Mouse (Mus musculus): Measurements from ENCODE around the gene Ext2. TPM values are rescaled to one million over a fixed set of nuclear protein-coding genes. Genes with fewer than 3 reads are reported as not detected.

The Ext2 gene
- polyA plus RNA-seq, 1 experiment from 2014 or later, result 69.1 TPM

DNA sequence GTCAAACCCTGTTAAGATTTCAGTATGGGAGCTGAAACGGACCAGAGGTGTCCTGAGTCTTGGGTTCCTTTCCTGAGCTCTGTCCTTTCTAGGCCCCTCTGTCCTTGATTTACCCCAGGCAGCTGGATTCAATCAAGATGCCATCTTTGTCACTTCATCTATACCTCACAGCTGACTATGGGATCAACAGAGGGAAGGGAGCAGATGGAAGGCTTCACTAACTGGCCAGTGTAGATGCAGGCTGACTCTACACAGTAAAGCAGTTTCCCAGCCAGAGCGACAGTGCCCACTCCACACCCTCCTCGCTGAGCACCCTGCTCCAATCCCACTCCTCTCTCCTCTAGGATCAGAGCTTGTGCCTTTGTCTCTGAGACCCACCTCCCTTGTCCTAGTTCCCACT, 110.9 kb downstream of the Ext2 start:
- H3K4me2 ChIP-seq (replicated peaks), result no peak overlapping the region
- H3K4me1 ChIP-seq (replicated peaks), result no peaks in the 10 kb centered on the region
- 84% methylated on average over 3 of the region's 3 CpGs for WGBS
- ATAC-seq, result no peak
- H3K9me3 ChIP-seq, result no peaks in the 10 kb centered on the region
- no peak overlapping the region for H3K9ac ChIP-seq (replicated peaks)
- H3K4me3 ChIP-seq (replicated peaks), result no peak overlapping the region
- H3K27me3 ChIP-seq, result no peaks in the 10 kb centered on the region
- peaks cover 12% of the 10 kb centered on the region for H3K36me3 ChIP-seq
- H3K27ac ChIP-seq, result no peak overlapping the region

DNA sequence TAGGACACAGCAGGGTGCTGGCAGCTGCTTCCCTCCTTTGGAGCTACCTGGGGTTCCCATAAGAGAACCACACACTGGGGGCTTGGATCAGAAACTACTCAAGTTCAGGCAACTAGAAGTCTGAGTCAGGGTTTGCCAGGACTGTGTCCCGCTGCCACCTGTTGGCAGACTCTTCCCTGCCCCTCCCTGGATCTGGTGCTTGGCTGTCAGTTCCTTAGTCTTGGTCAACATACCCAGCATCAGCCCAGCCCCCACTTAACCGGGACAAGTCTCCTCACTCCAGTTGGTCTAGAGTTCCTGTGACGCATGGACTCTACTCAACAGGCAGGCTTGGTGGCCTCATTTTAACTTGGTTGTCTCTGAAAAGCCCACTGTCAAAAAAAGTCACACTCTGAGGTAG, 112.7 kb downstream of the Ext2 start:
- Histone ChIP-seq H3K4me3 (replicated peaks) (no peak overlapping the region), H3K9me3 (no peaks in the 10 kb centered on the region), H3K36me3 (peaks cover 11% of the 10 kb centered on the region), H3K4me2 (replicated peaks) (no peak overlapping the region), H3K9ac (replicated peaks) (no peak overlapping the region), H3K4me1 (replicated peaks) (no peaks in the 10 kb centered on the region), H3K27me3 (no peaks in the 10 kb centered on the region), H3K27ac (no peak overlapping the region)
- ATAC-seq, result no peak
- 75% methylated on average over 3 of the region's 3 CpGs for WGBS

DNA sequence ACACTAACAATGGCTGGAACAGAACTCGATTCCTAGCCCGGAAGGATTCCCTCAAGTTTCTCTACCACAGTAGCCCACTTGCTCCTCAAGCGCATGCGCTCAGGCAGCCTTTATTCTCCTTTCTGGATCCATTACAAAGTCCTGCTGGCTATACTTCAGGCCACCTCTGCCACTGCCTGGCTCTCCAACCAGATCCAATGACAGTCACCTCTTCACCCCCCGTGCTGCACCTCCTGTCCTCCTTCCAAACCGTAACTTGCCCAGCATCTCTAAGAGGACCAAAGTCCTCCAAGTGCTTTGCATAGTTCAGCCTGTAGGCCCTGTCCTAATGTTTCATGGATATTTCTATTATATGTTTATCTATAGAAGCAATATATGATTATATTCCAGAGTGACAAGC, 113.1 kb downstream of the Ext2 start:
- Histone ChIP-seq H3K4me2 (replicated peaks) (no peak overlapping the region), H3K9me3 (no peaks in the 10 kb centered on the region), H3K36me3 (peaks cover 10% of the 10 kb centered on the region), H3K4me1 (replicated peaks) (no peaks in the 10 kb centered on the region), H3K27me3 (no peaks in the 10 kb centered on the region), H3K4me3 (replicated peaks) (no peak overlapping the region), H3K27ac (no peak overlapping the region), H3K9ac (replicated peaks) (no peak overlapping the region)
- no peak for ATAC-seq
- 94% methylated on average over 6 of the region's 6 CpGs for WGBS

DNA sequence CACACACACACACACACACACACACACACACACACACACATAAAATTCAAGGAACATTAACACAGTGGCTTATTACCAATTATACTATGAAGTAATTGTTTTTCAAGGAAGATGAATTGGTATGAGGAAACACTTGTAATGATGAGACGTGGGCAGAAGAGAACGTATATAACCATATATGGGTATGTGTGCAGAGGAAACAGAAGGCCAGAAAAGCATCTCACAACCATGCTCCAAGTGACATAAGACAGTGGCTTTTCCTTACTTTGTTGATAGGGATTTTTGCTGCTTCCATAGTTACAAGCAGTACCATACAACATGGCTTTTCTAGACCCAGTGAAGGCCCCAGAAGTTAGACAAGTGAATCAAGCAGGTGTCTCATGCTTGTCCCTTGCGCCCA, 115.5 kb downstream of the Ext2 start:
- Histone ChIP-seq H3K4me3 (replicated peaks) (no peak overlapping the region), H3K9me3 (no peaks in the 10 kb centered on the region), H3K27me3 (no peaks in the 10 kb centered on the region), H3K27ac (no peak overlapping the region), H3K4me1 (replicated peaks) (no peaks in the 10 kb centered on the region), H3K9ac (replicated peaks) (no peak overlapping the region), H3K4me2 (replicated peaks) (no peak overlapping the region), H3K36me3 (peaks cover 24% of the 10 kb centered on the region)
- ATAC-seq, result no peak
- WGBS, result 93% methylated on average over 3 of the region's 3 CpGs

DNA sequence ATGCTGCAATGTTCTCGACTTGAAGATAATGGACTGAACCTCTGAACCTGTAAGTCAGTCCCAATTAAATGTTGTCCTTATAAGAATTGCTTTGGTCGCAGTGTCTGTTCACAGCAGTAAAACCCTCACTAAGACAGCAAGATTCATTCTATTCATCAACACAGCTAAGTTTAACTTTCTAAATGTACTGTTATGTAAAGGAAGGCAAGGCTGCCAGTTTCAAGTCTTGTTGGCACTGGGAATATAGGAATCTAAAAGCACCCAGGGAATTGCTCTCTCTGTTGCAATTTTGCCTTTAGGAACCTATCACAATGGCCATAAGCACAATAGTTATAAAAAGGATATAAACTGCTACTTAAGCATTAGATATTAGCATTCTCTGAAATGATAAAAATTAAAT, 116.0 kb downstream of the Ext2 start:
- H3K9ac ChIP-seq (replicated peaks), result no peak overlapping the region
- H3K27ac ChIP-seq, result no peak overlapping the region
- no peaks in the 10 kb centered on the region for H3K9me3 ChIP-seq
- H3K4me2 ChIP-seq (replicated peaks), result no peak overlapping the region
- H3K27me3 ChIP-seq, result no peaks in the 10 kb centered on the region
- 83% methylated on average over 2 of the region's 2 CpGs for WGBS
- no peak for ATAC-seq
- peaks cover 29% of the 10 kb centered on the region for H3K36me3 ChIP-seq
- no peak overlapping the region for H3K4me3 ChIP-seq (replicated peaks)
- no peaks in the 10 kb centered on the region for H3K4me1 ChIP-seq (replicated peaks)

DNA sequence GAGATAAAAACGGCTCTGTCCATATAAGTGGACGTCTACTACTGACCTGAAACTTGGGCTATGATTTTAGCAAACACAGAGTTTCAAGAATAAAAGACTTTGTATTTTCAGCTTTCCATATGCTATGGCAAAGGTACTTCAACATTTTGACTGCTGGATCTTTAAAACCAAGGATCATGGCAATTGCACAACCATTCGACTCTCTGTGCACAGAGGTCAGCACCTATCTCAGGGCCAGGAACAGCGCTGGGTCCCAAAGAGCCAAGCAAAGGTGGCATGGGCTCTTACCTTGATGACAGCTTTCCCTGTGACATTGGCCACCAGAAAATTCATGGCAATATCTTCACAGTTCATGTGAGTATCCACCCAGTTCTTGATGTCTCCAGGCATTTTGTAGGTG, 118.2 kb downstream of the Ext2 start:
- no peak overlapping the region for H3K4me3 ChIP-seq (replicated peaks)
- H3K36me3 ChIP-seq, result peaks cover 34% of the 10 kb centered on the region
- H3K9me3 ChIP-seq, result no peaks in the 10 kb centered on the region
- no peaks in the 10 kb centered on the region for H3K4me1 ChIP-seq (replicated peaks)
- 90% methylated on average over 4 of the region's 4 CpGs for WGBS
- H3K27ac ChIP-seq, result no peak overlapping the region
- ATAC-seq, result no peak
- H3K27me3 ChIP-seq, result no peaks in the 10 kb centered on the region
- no peak overlapping the region for H3K9ac ChIP-seq (replicated peaks)
- H3K4me2 ChIP-seq (replicated peaks), result no peak overlapping the region

DNA sequence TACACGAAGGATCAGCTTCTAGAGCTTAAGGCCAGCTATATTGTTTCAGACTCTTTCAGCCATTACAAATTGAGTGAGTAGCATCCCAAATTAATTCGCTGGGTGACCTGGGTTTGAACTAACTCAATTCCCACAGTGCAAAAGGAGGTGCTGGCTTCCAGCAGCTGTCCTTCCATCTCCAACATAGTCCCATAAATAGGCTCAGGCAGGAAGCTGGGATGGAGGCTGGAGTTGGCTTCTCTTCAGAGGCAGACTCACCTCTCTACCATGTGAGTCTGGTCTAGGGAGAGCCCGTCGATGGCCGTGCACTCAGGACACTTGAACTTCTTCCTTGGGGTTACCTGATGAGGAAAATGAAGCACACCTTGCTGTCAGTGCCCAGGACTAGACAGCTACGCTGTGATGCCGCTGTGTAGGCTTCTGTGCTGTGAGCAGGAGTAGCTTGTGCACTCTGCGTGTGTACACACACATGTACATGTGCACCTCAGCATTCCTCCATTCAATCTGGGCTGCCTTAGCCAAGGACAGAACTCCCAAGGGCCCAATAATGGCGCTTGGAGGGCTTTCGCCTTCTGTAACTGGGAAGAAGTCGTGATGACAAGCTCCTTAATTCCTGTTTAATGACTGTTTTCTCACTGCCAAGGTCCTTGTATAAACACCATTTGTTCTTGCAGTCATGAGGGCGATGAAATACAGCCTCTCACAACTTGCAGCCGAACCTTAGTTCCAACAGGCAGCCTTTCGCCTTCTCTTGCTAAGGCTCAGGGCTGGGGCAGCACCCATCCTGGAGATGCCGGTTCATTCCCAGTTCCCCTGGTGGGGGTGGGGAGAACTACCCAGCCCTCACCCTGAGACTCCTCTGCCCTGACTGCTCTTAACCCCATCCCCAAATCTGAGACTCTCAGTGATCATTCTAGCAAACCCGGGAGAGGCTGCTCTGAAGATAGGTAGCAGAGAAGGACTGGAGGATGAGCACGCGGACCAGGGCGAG, 119.1 kb downstream of the Ext2 start:
- Histone ChIP-seq H3K4me1 (replicated peaks) (no peaks in the 10 kb centered on the region), H3K27me3 (no peaks in the 10 kb centered on the region), H3K27ac (no peak overlapping the region), H3K4me3 (replicated peaks) (no peak overlapping the region), H3K9ac (replicated peaks) (no peak overlapping the region), H3K4me2 (replicated peaks) (no peak overlapping the region), H3K36me3 (peaks cover 39% of the 10 kb centered on the region), H3K9me3 (no peaks in the 10 kb centered on the region)
- 90% methylated on average over 19 of the region's 19 CpGs for WGBS
- ATAC-seq, result no peak

DNA sequence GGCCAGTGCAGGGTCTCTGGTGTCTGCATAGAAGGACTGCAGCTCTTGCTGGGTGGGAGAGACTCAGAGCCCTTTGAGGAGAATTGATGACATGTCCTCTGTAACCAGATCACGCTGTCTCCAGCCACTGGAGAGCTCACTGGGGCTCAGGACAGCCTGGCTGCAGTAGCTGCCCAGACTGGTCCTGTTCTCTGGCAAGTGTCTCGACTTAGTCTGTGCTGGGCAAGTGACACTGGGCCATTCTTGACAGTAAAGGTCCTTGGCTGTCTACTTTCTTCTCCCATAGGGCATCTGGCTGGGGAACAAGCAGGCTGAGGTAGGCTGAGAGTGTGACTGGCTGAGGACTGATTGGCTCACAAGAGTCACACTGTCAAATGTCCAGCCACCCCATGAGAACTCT, 123.0 kb downstream of the Ext2 start:
- Histone ChIP-seq H3K4me2 (replicated peaks) (no peak overlapping the region), H3K4me1 (replicated peaks) (peaks cover 12% of the 10 kb centered on the region), H3K9ac (replicated peaks) (no peak overlapping the region), H3K27ac (no peak overlapping the region), H3K27me3 (no peaks in the 10 kb centered on the region), H3K9me3 (no peaks in the 10 kb centered on the region), H3K4me3 (replicated peaks) (no peak overlapping the region), H3K36me3 (peaks cover 39% of the 10 kb centered on the region)
- 88% methylated on average over 2 of the region's 2 CpGs for whole genome bisulfite sequencing
- ATAC-seq, result no peak

DNA sequence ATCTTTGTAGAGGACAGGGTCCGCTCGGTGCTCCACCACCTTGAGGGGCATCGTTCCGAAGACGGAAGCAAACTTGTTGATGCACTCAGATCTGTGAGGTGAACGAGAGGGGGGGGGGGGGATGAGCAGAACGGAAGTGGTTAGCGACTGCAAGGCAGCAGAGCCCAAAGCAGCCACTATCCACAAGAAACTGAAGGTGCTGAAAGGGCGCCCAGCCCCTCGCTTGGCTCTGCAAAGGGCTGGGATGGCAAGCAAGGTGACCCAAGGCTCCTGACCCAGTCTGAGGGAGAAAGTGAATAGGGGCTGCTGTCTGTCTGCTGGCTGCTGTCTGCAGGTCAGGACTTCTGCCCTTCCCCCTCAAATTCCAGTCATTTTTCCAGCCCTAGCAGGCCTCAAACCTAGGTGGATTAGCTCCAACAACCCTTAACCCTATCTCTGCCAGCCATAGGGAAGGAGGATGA, 126.2 kb downstream of the Ext2 start:
- Histone ChIP-seq H3K4me1 (replicated peaks) (peaks cover 17% of the 10 kb centered on the region), H3K4me2 (replicated peaks) (no peak overlapping the region), H3K4me3 (replicated peaks) (no peak overlapping the region), H3K27ac (no peak overlapping the region), H3K36me3 (peaks cover 24% of the 10 kb centered on the region; the same call in 1 of the 2 replicates), H3K27me3 (no peaks in the 10 kb centered on the region), H3K9ac (replicated peaks) (no peak overlapping the region), H3K9me3 (no peaks in the 10 kb centered on the region)
- 33% methylated on average over 10 of the region's 10 CpGs for WGBS
- ATAC-seq, result no peak

DNA sequence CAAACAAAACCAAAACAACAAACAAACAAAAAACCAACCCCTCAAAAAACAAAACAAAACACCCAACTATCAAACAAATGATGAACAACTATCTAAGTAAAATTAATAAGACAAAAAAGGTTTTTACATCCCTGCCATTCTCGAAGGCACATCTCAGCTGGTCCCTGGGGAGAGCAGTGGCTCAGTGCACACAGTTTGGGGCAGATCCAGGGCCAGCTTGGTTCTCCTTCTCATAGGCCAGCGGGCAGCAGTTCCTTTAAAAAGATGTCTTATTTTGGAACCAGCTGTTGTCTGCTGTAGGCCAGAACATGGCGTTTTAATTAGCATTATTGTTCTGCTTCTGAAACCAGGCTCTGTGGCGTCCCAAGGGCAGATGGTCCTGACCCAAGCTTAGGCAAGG, 129.3 kb downstream of the Ext2 start:
- peaks cover 15% of the 10 kb centered on the region; the same call in 1 of the 2 replicates for H3K36me3 ChIP-seq
- 55% methylated on average over 4 of the region's 4 CpGs for WGBS
- H3K4me3 ChIP-seq (replicated peaks), result no peak overlapping the region
- H3K9ac ChIP-seq (replicated peaks), result no peak overlapping the region
- H3K9me3 ChIP-seq, result no peaks in the 10 kb centered on the region
- no peaks in the 10 kb centered on the region for H3K27me3 ChIP-seq
- no peak for ATAC-seq
- peaks cover 17% of the 10 kb centered on the region for H3K4me1 ChIP-seq (replicated peaks)
- H3K4me2 ChIP-seq (replicated peaks), result no peak overlapping the region
- H3K27ac ChIP-seq, result no peak overlapping the region

DNA sequence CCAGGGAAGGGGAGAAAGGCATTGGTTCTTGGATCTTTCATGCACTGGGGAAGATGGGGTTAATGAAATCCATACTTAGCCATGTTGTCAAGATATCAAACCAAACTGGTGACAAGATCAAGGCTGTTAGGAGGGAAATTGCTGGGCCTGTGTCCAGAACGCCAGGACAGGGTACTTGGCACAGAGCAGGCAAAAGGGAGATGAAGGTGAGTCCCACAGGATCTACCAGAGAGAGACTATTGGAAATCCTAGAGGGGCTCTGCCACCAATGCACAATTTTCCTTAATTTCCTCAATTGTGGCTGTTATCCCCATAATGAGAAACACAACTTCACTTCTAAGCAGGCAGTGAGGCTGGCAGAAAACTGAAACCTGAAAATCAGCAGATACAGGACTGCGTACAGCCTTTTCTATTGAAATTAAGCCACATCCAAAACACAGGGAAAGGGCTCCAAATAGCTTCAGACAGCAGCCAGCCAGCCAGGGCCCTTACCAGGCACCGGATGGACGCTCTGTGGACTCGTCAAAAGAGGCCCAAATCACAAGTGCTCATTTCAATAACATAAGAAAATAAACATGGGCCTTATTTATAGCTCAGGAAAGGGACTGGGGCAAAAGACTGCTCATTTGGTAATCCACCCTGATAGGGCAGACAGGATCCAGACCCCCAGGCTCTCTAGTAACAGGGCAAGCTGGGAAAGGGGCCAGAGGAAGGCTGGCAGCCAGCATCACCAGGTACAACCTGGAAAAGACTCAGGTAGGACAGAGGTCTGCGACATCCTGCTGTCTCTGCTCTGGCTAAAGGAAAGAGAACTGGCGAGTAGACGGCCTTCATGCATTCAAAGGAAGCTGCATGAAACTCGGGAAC, 132.1 kb downstream of the Ext2 start:
- H3K4me3 ChIP-seq (replicated peaks), result no peak overlapping the region
- no peak overlapping the region for H3K27ac ChIP-seq
- 75% methylated on average over 9 of the region's 9 CpGs for WGBS
- H3K36me3 ChIP-seq, result peaks cover 8% of the 10 kb centered on the region; the same call in 1 of the 2 replicates
- ATAC-seq, result no peak
- no peak overlapping the region for H3K4me2 ChIP-seq (replicated peaks)
- H3K4me1 ChIP-seq (replicated peaks), result 0 out of 2 replicates have a peak, but pooled peaks cover 5% of the 10 kb centered on the region
- no peak overlapping the region; the same call in 1 of the 2 replicates for H3K9ac ChIP-seq (replicated peaks)
- no peaks in the 10 kb centered on the region for H3K9me3 ChIP-seq
- H3K27me3 ChIP-seq, result no peaks in the 10 kb centered on the region

DNA sequence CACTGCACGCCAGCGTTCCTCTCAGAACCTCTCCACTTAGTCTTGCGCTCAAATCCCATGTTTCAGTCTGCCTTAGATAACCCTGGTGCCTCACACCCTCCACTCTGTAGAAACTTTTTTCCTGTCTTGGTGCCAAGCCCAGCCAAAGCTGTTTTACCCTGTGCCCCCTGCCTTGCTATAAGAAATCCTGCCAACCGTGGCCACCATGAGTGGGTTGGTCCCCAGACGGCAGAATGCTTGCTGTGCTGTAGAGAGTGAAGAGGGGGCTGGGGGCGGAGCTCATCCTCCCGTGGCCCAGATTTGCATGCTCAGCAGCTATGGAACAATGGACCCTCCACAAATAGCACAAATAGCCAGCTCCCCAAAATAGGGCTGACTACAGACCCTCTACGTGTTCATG, 138.7 kb downstream of the Ext2 start:
- H3K36me3 ChIP-seq, result no peaks in the 10 kb centered on the region
- WGBS, result 55% methylated on average over 8 of the region's 8 CpGs
- ATAC-seq, result no peak

More for the DNA sequence above, 138.7 kb downstream of the Ext2 start:
- H3K9me3 ChIP-seq, result no peaks in the 10 kb centered on the region
- no peak overlapping the region for H3K4me3 ChIP-seq (replicated peaks)
- no peak overlapping the region for H3K27ac ChIP-seq
- no peaks in the 10 kb centered on the region for H3K27me3 ChIP-seq
- no peaks in the 10 kb centered on the region for H3K4me1 ChIP-seq (replicated peaks)
- H3K4me2 ChIP-seq (replicated peaks), result no peak overlapping the region
- no peak overlapping the region for H3K9ac ChIP-seq (replicated peaks)
